Mouse (Mus musculus): Measurements from ENCODE around the gene Klk1b9. TPM values are rescaled to one million over a fixed set of nuclear protein-coding genes. Genes with fewer than 3 reads are reported as not detected.
"Not testable (repeated sequence)": the region's sequence is repeated elsewhere in the genome, so short reads cannot be mapped to it uniquely, and the experiment has no call there.

Gene Klk1b9
- not detected in 2 replicates for polyA plus RNA-seq (2016; fragmentation: Nextera tagmentation; extraction: Ambion mirVana)

DNA sequence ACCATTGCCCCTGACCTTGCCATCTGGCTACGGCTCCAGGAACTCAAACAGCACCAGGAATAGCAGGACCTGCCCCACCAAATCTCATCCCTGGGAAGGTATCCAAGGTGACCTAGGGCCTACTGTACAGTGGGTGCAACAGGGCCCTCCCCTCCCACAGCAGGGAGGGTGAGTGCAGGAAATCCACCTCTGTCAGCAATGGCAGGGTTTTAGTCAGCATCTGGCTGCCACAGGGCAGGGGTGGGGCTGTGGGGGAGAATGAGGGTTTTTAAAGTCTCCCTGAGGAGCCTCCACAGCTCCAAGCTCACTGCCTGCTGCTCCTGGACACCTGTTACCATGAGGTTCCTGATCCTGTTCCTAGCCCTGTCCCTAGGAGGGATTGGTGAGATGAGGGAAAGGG lies at the start of gene Klk1b9:
Gene Klk1b9 (plus strand): TSS at position 301 of the 400 bp plus-strand sequence.
- H3K4me1 ChIP-seq; DNase-seq (ENCODE audit: low spot score); H3K4me3 ChIP-seq; H3K27me3 ChIP-seq (ENCODE audit: low read depth, poor library complexity, severe bottlenecking); H3K9me3 ChIP-seq (replicated peaks); H3K36me3 ChIP-seq; H3K27ac ChIP-seq (replicated peaks): not testable (repeated sequence)
- 87% methylated on average over 1 of the region's 1 CpGs for WGBS

DNA sequence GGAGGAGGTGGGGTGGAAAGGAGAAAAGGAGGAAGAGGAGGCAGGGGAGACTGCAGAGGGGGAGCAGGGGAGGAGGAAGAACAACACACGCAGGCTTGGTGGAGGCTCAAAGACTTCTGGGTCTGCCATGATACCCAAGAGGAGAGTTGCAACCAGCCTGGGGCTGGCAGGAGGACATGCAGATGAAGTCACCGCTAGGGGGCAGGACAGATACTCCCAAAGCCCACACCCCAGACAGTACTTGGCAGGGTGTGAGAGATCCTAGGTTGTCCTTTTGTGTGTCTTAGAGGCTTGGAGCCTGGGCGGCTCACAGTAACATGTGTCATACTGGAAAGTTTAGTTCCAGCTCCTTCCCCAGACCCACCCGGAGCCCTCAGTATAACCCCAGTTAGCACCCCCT lies 47.3 kb upstream of the Klk1b9 start:
- no peaks in the 10 kb centered on the region for H3K9me3 ChIP-seq (replicated peaks)
- peak; percentile 16 for DNase-seq (ENCODE audit: low spot score)
- no peaks in the 10 kb centered on the region for H3K27me3 ChIP-seq (ENCODE audit: low read depth, poor library complexity, severe bottlenecking)
- 52% methylated on average over 4 of the region's 4 CpGs for WGBS
- no peak overlapping the region for H3K27ac ChIP-seq (replicated peaks)
- no peaks in the 10 kb centered on the region for H3K36me3 ChIP-seq
- no peaks in the 10 kb centered on the region for H3K4me1 ChIP-seq
- H3K4me3 ChIP-seq, result no peak overlapping the region

GRCm38 (mm10) chr7:43932337-43932736 lies 43.5 kb upstream of the Klk1b9 start:
- H3K36me3 ChIP-seq, result no peaks in the 10 kb centered on the region
- no peaks in the 10 kb centered on the region for H3K27me3 ChIP-seq (ENCODE audit: low read depth, poor library complexity, severe bottlenecking)
- no peak overlapping the region for H3K27ac ChIP-seq (replicated peaks)
- no peak overlapping the region for H3K4me3 ChIP-seq
- 73% methylated on average over 4 of the region's 4 CpGs for WGBS
- no peaks in the 10 kb centered on the region for H3K4me1 ChIP-seq
- H3K9me3 ChIP-seq (replicated peaks), result no peaks in the 10 kb centered on the region
- no peak for DNase-seq (ENCODE audit: low spot score)

GRCm38 (mm10) chr7:43933440-43933839 lies 42.4 kb upstream of the Klk1b9 start, which contains the start of gene Klk15:
Klk15 (plus strand) TSS chr7:43933740.
- H3K27me3 ChIP-seq (ENCODE audit: low read depth, poor library complexity, severe bottlenecking), result no peaks in the 10 kb centered on the region
- no peaks in the 10 kb centered on the region for H3K9me3 ChIP-seq (replicated peaks)
- no peak for DNase-seq (ENCODE audit: low spot score)
- no peak within 1 kb of the TSS for H3K4me3 ChIP-seq
- WGBS, result 92% methylated on average over 3 of the region's 3 CpGs
- H3K36me3 ChIP-seq, result no peaks in the 10 kb centered on the region
- H3K27ac ChIP-seq (replicated peaks), result no peak within 1 kb of the TSS
- H3K4me1 ChIP-seq, result no peaks in the 10 kb centered on the region

GRCm38 (mm10) chr7:43934747-43935146 lies 41.1 kb upstream of the Klk1b9 start:
- no peaks in the 10 kb centered on the region for H3K9me3 ChIP-seq (replicated peaks)
- H3K27me3 ChIP-seq (ENCODE audit: low read depth, poor library complexity, severe bottlenecking), result no peaks in the 10 kb centered on the region
- 83% methylated on average over 3 of the region's 3 CpGs for WGBS
- H3K27ac ChIP-seq (replicated peaks), result no peak overlapping the region
- H3K4me1 ChIP-seq, result no peaks in the 10 kb centered on the region
- H3K36me3 ChIP-seq, result no peaks in the 10 kb centered on the region
- no peak for DNase-seq (ENCODE audit: low spot score)
- H3K4me3 ChIP-seq, result no peak overlapping the region

DNA sequence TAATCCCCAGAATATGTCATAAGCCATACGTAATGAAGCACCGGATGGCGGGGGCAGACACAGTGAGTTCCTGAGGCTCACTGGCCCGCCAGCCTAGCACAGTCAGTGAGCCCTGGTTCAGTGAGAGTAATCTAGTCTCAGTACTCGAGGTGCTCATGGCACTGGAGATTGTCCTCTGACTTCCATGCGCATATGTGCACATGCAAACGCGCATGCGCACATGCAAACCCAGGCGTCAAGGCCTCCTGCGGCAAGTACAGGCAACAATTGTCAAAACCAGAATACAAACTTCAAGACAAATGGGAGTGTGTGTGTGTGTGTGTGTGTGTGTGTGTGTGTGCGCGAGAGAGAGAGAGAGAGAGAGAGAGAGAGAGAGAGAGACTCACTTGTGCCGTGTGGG lies 39.3 kb upstream of the Klk1b9 start:
- H3K4me1 ChIP-seq, result no peaks in the 10 kb centered on the region
- H3K9me3 ChIP-seq (replicated peaks), result no peaks in the 10 kb centered on the region
- no peaks in the 10 kb centered on the region for H3K27me3 ChIP-seq (ENCODE audit: low read depth, poor library complexity, severe bottlenecking)
- H3K4me3 ChIP-seq, result no peak overlapping the region
- no peaks in the 10 kb centered on the region for H3K36me3 ChIP-seq
- no peak overlapping the region for H3K27ac ChIP-seq (replicated peaks)
- 90% methylated on average over 14 of the region's 14 CpGs for WGBS
- DNase-seq (ENCODE audit: low spot score), result no peak

DNA sequence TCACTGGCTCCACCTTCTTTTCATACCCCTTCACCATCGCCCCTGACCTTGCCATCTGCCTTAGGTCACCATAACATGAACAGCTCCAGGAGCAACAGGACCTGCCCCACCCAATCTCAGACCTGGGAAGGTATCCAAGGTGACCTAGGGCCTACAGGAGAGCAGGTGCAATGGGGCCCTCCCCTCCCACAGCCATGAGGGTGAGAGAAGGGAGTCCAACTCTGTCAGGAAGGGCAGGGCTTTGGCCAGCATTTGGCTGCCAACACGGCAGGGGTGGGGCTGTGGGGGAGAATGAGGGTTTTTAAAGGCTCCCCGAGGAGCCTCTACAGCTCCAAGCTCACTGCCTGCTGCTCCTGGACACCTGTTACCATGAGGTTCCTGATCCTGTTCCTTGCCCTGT lies 33.6 kb upstream of the Klk1b9 start:
- H3K36me3 ChIP-seq, result not testable (repeated sequence)

GRCm38 (mm10) chr7:43944727-43945264 lies 31.1 kb upstream of the Klk1b9 start:
- Histone ChIP-seq H3K4me3 (no peak overlapping the region), H3K4me1 (no peaks in the 10 kb centered on the region), H3K27ac (replicated peaks) (no peak overlapping the region), H3K27me3 (ENCODE audit: low read depth, poor library complexity, severe bottlenecking) (no peaks in the 10 kb centered on the region), H3K9me3 (replicated peaks) (no peaks in the 10 kb centered on the region), H3K36me3 (no peaks in the 10 kb centered on the region)
- 93% methylated on average over 3 of the region's 3 CpGs for WGBS
- no peak for DNase-seq (ENCODE audit: low spot score)

More for the DNA sequence above, 33.6 kb upstream of the Klk1b9 start:
- not testable (repeated sequence) for DNase-seq (ENCODE audit: low spot score); H3K27me3 ChIP-seq (ENCODE audit: low read depth, poor library complexity, severe bottlenecking); H3K4me3 ChIP-seq; H3K4me1 ChIP-seq; H3K27ac ChIP-seq (replicated peaks); H3K9me3 ChIP-seq (replicated peaks)
- WGBS, result 71% methylated on average over 3 of the region's 3 CpGs

GRCm38 (mm10) chr7:43950364-43950763 lies 25.5 kb upstream of the Klk1b9 start, which contains the start of gene Klk1b8:
Klk1b8 (plus strand) TSS chr7:43950664.
- Histone ChIP-seq H3K9me3 (replicated peaks) (no peaks in the 10 kb centered on the region), H3K4me1 (no peaks in the 10 kb centered on the region), H3K4me3 (no peak within 1 kb of the TSS), H3K27ac (replicated peaks) (no peak within 1 kb of the TSS), H3K27me3 (ENCODE audit: low read depth, poor library complexity, severe bottlenecking) (no peaks in the 10 kb centered on the region), H3K36me3 (no peaks in the 10 kb centered on the region)
- 91% methylated on average over 2 of the region's 2 CpGs for WGBS
- no peak for DNase-seq (ENCODE audit: low spot score)

DNA sequence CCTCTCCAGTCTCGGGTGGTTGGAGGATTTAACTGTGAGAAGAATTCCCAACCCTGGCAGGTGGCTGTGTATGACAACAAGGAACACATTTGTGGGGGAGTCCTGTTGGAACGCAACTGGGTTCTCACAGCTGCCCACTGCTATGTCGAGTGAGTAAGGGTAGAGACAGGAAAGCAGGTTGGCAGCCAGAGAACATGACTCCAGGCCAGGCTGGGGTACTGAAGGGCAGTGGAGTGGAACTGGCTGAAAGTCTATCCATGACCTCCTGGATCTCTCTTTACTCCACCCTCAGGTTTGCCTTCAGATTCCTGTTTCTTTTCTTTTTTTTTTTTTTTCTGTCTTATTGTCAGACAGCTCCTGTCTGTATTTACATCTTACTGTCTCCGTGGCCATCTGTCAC lies 23.2 kb upstream of the Klk1b9 start:
- no peak overlapping the region for H3K27ac ChIP-seq (replicated peaks)
- H3K4me1 ChIP-seq, result no peaks in the 10 kb centered on the region
- H3K27me3 ChIP-seq (ENCODE audit: low read depth, poor library complexity, severe bottlenecking), result no peaks in the 10 kb centered on the region
- H3K36me3 ChIP-seq, result no peaks in the 10 kb centered on the region
- no peak overlapping the region for H3K4me3 ChIP-seq
- no peaks in the 10 kb centered on the region for H3K9me3 ChIP-seq (replicated peaks)
- whole genome bisulfite sequencing, result 76% methylated on average over 4 of the region's 4 CpGs
- no peak for DNase-seq (ENCODE audit: low spot score)

DNA sequence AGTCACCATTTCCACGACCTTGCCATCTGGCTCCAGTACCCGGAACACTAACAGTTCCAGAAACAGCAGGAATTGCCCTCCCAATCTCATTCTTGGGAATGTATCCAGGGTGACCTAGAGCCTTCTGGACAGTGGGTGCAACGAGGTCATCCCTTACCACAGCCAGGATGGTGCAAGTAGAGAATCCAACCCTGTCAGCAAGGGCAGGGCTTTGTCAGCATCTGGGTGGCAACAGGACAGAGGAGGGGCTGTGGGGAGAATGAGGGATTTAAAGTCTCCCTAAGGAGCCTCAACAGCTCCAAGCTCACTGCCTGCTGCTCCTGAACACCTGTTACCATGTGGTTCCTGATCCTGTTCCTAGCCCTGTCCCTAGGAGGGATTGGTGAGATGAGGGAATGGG lies 9.4 kb upstream of the Klk1b9 start, which contains the start of gene Klk1b1:
Gene Klk1b1 (plus strand): TSS at position 301 of the 400 bp plus-strand sequence.
- Histone ChIP-seq H3K4me3 (no peak within 1 kb of the TSS), H3K4me1 (no peaks in the 10 kb centered on the region), H3K27ac (replicated peaks) (no peak within 1 kb of the TSS), H3K27me3 (ENCODE audit: low read depth, poor library complexity, severe bottlenecking) (no peaks in the 10 kb centered on the region), H3K36me3 (no peaks in the 10 kb centered on the region), H3K9me3 (replicated peaks) (no peaks in the 10 kb centered on the region)
- 69% methylated on average over 3 of the region's 3 CpGs for WGBS
- DNase-seq (ENCODE audit: low spot score), result no peak

- Histone ChIP-seq H3K27me3 (ENCODE audit: low read depth, poor library complexity, severe bottlenecking) (no peaks in the 10 kb centered on the region), H3K36me3 (no peaks in the 10 kb centered on the region), H3K27ac (replicated peaks) (no peak overlapping the region), H3K9me3 (replicated peaks) (no peaks in the 10 kb centered on the region), H3K4me1 (no peaks in the 10 kb centered on the region), H3K4me3 (no peak overlapping the region)
- 82% methylated on average over 3 of the region's 3 CpGs for WGBS
- DNase-seq (ENCODE audit: low spot score), result no peak
These were observed 8.8 kb upstream of the Klk1b9 start for GRCm38 (mm10) chr7:43967058-43967457.

GRCm38 (mm10) chr7:43967612-43968011 lies 8.2 kb upstream of the Klk1b9 start:
- Histone ChIP-seq H3K36me3 (no peaks in the 10 kb centered on the region), H3K4me3 (no peak overlapping the region), H3K27me3 (ENCODE audit: low read depth, poor library complexity, severe bottlenecking) (no peaks in the 10 kb centered on the region), H3K9me3 (replicated peaks) (no peaks in the 10 kb centered on the region), H3K4me1 (no peaks in the 10 kb centered on the region), H3K27ac (replicated peaks) (no peak overlapping the region)
- no peak for DNase-seq (ENCODE audit: low spot score)
- 86% methylated on average over 2 of the region's 2 CpGs for WGBS

DNA sequence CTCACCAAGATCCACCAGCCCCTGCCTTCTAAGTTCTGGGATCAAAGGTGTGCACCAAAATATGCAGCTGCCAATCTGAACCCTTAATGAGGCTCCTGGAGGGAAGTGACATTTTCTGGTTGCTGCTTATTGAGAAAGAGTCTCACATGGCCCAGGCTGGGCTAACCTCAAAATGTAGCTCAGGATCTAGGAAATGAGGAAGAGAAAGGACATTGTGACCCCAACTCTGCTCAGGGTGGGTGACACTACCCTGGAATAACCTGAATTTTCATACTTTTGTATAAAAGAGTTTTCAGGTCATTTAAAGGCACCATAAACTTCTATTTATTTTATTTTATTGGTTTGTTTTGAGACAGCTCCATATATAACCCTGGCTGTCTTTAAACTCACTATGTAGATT lies 9.8 kb downstream of the Klk1b9 start:
- DNase-seq (ENCODE audit: low spot score), result no peak
- Histone ChIP-seq H3K36me3 (no peaks in the 10 kb centered on the region), H3K4me3 (no peak overlapping the region)

More for the DNA sequence above, 9.8 kb downstream of the Klk1b9 start:
- no peaks in the 10 kb centered on the region for H3K4me1 ChIP-seq
- H3K27me3 ChIP-seq (ENCODE audit: low read depth, poor library complexity, severe bottlenecking), result no peaks in the 10 kb centered on the region
- no peak overlapping the region for H3K27ac ChIP-seq (replicated peaks)
- H3K9me3 ChIP-seq (replicated peaks), result no peaks in the 10 kb centered on the region
